Mouse (Mus musculus) lung, embryonic 14.5 days (tissue): ENCODE measurements around the gene Wbp2. TPM values are rescaled to one million over a fixed set of nuclear protein-coding genes. Genes with fewer than 3 reads are reported as not detected.
"Not testable (repeated sequence)": the region's sequence is repeated elsewhere in the genome, so short reads cannot be mapped to it uniquely, and the experiment has no call there.

Experiments used
- ATAC-seq: fragments of 200-750 bp; cut with Nextera tagmentation; 2 replicates; pipeline ENCODE4 v1.8.0; 2017; ENCODE audit warnings: mild to moderate bottlenecking, moderate TSS enrichment, moderate library complexity; ENCODE audit not compliant: insufficient read depth
- DNase-seq: peaks from one replicate; pipeline ENCODE4 v3.0.0-alpha.2; 2015
- H3K27ac ChIP-seq: fragments of 300-500 bp; sonication (generic); 2 replicates; pipeline ENCODE4 v1.5.1; 2014; ENCODE audit warnings: low read depth, mild to moderate bottlenecking, moderate library complexity
- H3K27me3 ChIP-seq: fragments of 300-500 bp; sonication (generic); 2 replicates; pipeline ENCODE4 v1.6.1; 2014; ENCODE audit warnings: low read length, control low read depth; ENCODE audit not compliant: insufficient read depth
- H3K36me3 ChIP-seq: fragments of 300-500 bp; sonication (generic); 2 replicates; pipeline ENCODE4 v1.6.1; 2014; ENCODE audit warnings: control low read depth; ENCODE audit not compliant: insufficient read depth
- H3K4me1 ChIP-seq: fragments of 300-500 bp; sonication (generic); 2 replicates; pipeline ENCODE4 v1.6.1; 2014; ENCODE audit warnings: antibody characterized with exemption, control low read depth; ENCODE audit not compliant: insufficient read depth
- H3K4me2 ChIP-seq: fragments of 300-500 bp; sonication (generic); 2 replicates; pipeline ENCODE4 v1.6.1; 2014; ENCODE audit warnings: mild to moderate bottlenecking
- H3K4me3 ChIP-seq: fragments of 300-500 bp; sonication (generic); 2 replicates; pipeline ENCODE4 v1.5.1; 2014; ENCODE audit warnings: low read depth, low read length
- H3K9ac ChIP-seq: fragments of 300-500 bp; sonication (generic); 2 replicates; pipeline ENCODE4 v1.6.1; 2014
- H3K9me3 ChIP-seq: fragments of 300-500 bp; sonication (generic); 2 replicates; pipeline ENCODE4 v1.6.1; 2016; ENCODE audit warnings: low read depth, low read length, control low read depth
- CTCF ChIP-seq: IDR thresholded peaks from 2 replicates; pipeline ENCODE4 v1.5.1; 2016; ENCODE audit warnings: antibody characterized with exemption, low read depth
- WGBS: fragments of 180-500 bp; shearing (Covaris S2); extraction: QIAGEN DNeasy Blood & Tissue Kit; methylation state at CpG from one replicate; pipeline ENCODE4 v1.1.7; 2014; 5-methylcytosine and 5-hydroxymethylcytosine counted together
- polyA plus RNA-seq: library from polyadenylated mRNA; unstranded; fragments of >200 nt; fragmentation: Nextera tagmentation; extraction: Ambion mirVana; gene quantifications from 2 replicates; pipeline ENCODE4 v1.2.1, GENCODE M21; 2014

Wbp2 gene
- polyA plus RNA-seq, 1 experiment from 2014 or later: 69.8 TPM

- Histone ChIP-seq H3K4me1 (peaks cover 11% of the 10 kb centered on the region), H3K27me3 (no peaks in the 10 kb centered on the region), H3K36me3 (peaks cover 44% of the 10 kb centered on the region), H3K4me2 (peak overlapping the region; percentile 79), H3K9me3 (no peaks in the 10 kb centered on the region), H3K27ac (peak overlapping the region; percentile 95; the same call in 1 of the 2 replicates), H3K4me3 (peak overlapping the region; percentile 60), H3K9ac (peak overlapping the region; percentile 76)
- WGBS: 41% methylated on average over 8 of the region's 8 CpGs
- ATAC-seq (peak; percentile 0; the same call in 1 of the 2 replicates), DNase-seq (peak; percentile 43)
- no peak for TF ChIP-seq CTCF
Observed at GRCm38 (mm10) chr11:116129993-116130487, 43.2 kb upstream of the Wbp2 start.

- peaks cover 11% of the 10 kb centered on the region for H3K4me1 ChIP-seq
- no peaks in the 10 kb centered on the region for H3K27me3 ChIP-seq
- peak overlapping the region; percentile 79 for H3K4me2 ChIP-seq
- no peaks in the 10 kb centered on the region for H3K9me3 ChIP-seq
- H3K36me3 ChIP-seq: peaks cover 36% of the 10 kb centered on the region
- ATAC-seq: no peak
- DNase-seq: no peak
- 81% methylated on average over 9 of the region's 9 CpGs for WGBS
- no peak for TF ChIP-seq CTCF
- no peak overlapping the region for H3K27ac ChIP-seq
- H3K4me3 ChIP-seq: no peak overlapping the region
- H3K9ac ChIP-seq: no peak overlapping the region
Observed at GRCm38 (mm10) chr11:116129091-116129790, 42.4 kb upstream of the Wbp2 start.

DNA sequence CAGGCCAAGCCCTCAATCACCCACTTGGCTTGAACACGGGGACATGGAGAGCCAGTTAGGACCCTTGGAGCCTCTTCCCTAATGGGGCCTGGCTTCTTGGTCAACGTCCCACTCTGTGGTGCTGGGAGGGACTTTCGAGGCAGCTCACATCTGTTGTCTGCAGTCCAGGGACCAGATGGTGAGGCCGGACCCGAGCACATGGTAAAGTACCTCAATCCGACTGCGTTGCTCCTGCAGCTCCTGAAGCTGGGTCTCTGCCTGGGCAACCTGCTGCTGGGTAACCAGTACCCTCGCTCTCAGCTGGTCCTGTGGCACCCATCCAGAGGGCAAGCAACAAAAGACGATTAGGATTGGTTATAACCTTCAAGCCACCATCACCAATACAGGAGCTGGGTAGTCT, 41.2 kb upstream of the Wbp2 start:
- no peak overlapping the region for H3K9ac ChIP-seq
- no peaks in the 10 kb centered on the region for H3K27me3 ChIP-seq
- peak overlapping the region; percentile 61; the same call in 1 of the 2 replicates for H3K27ac ChIP-seq
- no peak for TF ChIP-seq CTCF
- peak overlapping the region; percentile 57 for H3K4me2 ChIP-seq
- no peak for DNase-seq
- 71% methylated on average over 9 of the region's 9 CpGs for WGBS
- ATAC-seq: no peak
- H3K36me3 ChIP-seq: peaks cover 24% of the 10 kb centered on the region
- H3K4me3 ChIP-seq: no peak overlapping the region
- no peaks in the 10 kb centered on the region for H3K9me3 ChIP-seq
- peaks cover 11% of the 10 kb centered on the region for H3K4me1 ChIP-seq

GRCm38 (mm10) chr11:116127156-116127980, 40.6 kb upstream of the Wbp2 start, which contains the start of gene Trim47:
TSS of gene Trim47 (minus strand) at chr11:116127210.
- peak; percentile 85 for DNase-seq
- no peak for TF ChIP-seq CTCF
- Histone ChIP-seq H3K9me3 (no peaks in the 10 kb centered on the region), H3K4me1 (peaks cover 11% of the 10 kb centered on the region), H3K4me3 (peak within 1 kb of the TSS; percentile 9; the same call in 1 of the 2 replicates), H3K4me2 (peak within 1 kb of the TSS; percentile 57), H3K36me3 (peaks cover 26% of the 10 kb centered on the region), H3K27ac (peak within 1 kb of the TSS; percentile 61; the same call in 1 of the 2 replicates), H3K27me3 (no peaks in the 10 kb centered on the region), H3K9ac (peak within 1 kb of the TSS; percentile 44; the same call in 1 of the 2 replicates)
- WGBS: 21% methylated on average over 23 of the region's 23 CpGs
- peak; percentile 61 for ATAC-seq

DNA sequence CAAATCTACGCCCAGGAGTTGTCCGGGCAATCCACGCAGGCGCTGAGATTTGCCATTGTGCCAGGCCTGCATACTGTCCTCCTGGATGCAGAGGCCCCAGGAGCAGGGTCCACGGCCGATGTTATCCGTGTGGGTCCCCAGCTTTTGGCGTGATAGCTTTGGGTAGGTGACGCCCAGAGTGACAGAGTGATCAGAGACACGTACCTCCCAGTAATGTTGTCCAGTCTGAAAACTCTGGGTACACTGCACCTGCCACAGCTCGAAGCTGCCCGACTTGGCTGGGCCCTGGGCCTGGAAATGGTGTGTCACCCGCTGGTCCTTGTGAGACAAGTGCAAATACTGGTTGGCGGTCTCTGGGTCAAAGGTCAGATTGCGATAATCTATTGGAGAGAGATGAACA, 39.5 kb upstream of the Wbp2 start:
- TF ChIP-seq CTCF: no peak
- Histone ChIP-seq H3K9ac (no peak overlapping the region), H3K4me1 (peaks cover 11% of the 10 kb centered on the region), H3K36me3 (peaks cover 17% of the 10 kb centered on the region), H3K4me2 (no peak overlapping the region), H3K27ac (no peak overlapping the region), H3K4me3 (no peak overlapping the region), H3K27me3 (no peaks in the 10 kb centered on the region), H3K9me3 (no peaks in the 10 kb centered on the region)
- ATAC-seq (no peak), DNase-seq (no peak)
- 92% methylated on average over 15 of the region's 15 CpGs for WGBS

DNA sequence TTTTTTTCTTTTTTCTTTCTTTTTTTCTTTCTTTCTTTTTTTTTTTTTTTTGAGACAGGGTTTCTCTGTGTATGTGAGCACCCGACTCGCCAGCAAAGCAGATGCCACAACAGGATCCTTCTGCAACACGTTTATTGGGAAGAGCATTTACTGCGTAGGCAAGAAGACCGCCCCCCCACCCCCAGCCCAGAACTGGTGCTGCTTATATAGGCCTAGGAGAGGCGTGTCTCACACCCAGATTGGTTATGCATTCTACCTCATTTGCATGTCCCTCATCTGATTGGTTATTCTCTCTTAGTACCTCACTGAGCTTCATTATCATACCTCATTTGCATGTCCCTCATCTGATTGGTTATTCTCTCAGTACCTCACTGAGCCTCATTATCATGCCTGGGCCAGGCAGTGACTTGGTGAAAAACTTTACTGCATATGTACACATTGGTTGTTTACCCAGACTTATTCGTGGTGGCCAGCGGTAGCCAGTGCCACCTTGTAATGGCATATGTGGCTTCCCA, 35.0 kb upstream of the Wbp2 start:
- not testable (repeated sequence) for DNase-seq, H3K27me3 ChIP-seq, H3K4me3 ChIP-seq, H3K4me2 ChIP-seq, ATAC-seq, H3K9me3 ChIP-seq, H3K9ac ChIP-seq, H3K4me1 ChIP-seq, H3K27ac ChIP-seq
- peaks cover 16% of the 10 kb centered on the region for H3K36me3 ChIP-seq
- WGBS: 91% methylated on average over 8 of the region's 8 CpGs

- ATAC-seq (no peak), DNase-seq (no peak)
- Histone ChIP-seq H3K9me3 (no peaks in the 10 kb centered on the region), H3K4me1 (no peaks in the 10 kb centered on the region), H3K9ac (no peak overlapping the region), H3K36me3 (peaks cover 4% of the 10 kb centered on the region), H3K27ac (no peak overlapping the region), H3K4me3 (no peak overlapping the region), H3K4me2 (no peak overlapping the region), H3K27me3 (no peaks in the 10 kb centered on the region)
- peak; percentile 34; the same call in 1 of the 2 replicates for TF ChIP-seq CTCF
Observed at GRCm38 (mm10) chr11:116117819-116118218, 31.0 kb upstream of the Wbp2 start.
